Mouse (Mus musculus) left cerebral cortex, postnatal 4 days (tissue): ENCODE results near the gene Prr15. TPM values are rescaled to one million over a fixed set of nuclear protein-coding genes. Genes with fewer than 3 reads are reported as not detected.

ENCODE experiments used
- DNase-seq: peaks from one replicate; pipeline ENCODE4 v3.0.0-alpha.2; 2022
- intact Hi-C: fragments of 180-260 bp; cut with DNase I; formaldehyde crosslinking; loops from one replicate; pipeline ENCODE4 v1.15.1; 2025
- total RNA-seq, 2 experiments: library from RNA; stranded (reverse); gene quantifications; 2 replicates each; pipeline ENCODE4 v1.2.3; 2021

The Prr15 gene
- 1 to 10 TPM; 2.6 to 2.9 TPM for total RNA-seq

DNA sequence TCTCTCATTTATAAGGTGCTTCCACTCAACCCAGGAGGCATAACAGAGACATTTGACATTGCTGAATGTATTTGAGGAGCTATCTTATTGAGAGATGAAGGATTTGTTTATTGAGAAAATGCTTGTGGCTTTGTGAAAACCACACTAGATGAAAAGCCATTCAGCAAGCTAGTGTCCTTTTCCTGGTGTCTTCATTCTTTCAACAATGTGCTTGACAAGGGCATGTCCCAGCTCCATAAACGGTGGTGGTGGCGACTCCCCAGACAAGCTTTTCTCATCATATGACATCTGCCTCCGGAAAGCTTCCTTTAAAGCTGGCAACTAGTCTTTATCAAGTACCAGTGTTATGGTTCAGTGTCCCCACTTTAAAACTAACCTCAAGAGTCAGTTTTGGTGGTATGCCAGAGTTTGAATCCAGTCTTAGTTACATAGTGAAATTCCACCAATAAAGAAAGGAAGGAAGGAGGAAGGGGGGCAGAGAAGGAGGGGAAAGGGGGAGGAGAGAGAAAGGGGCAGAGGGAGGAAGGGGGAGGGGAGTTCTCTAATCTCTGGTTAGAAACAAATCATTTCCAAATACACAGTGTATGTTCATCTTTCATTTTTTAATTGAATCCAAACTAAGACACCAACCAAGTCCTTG is at the start of gene Prr15:
Gene Prr15, plus strand, starts transcription at position 590 of the 640 bp plus-strand sequence.
- intact Hi-C loops = no loop called here
- DNase-seq = no peak

DNA sequence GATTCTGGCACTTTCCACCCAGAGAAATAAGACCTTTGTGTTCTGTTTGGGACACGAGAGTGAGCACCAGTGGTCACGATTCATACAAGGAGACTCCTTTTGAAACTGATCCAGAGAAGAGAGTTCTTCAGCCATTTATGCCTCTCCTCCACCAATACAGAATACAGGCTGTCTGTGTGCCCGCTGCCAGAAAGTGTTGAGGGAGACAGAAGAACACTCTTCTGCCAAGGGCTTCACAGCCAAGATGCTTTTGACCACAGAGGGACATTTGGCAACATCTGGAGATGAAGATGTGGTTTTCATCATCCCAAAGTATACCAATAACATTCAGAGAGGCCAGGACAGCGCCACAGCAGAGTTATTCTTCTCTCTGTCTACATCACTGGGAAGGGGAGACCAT is 48.4 kb upstream of the Prr15 start:
- DNase-seq = no peak
- intact Hi-C loops = no loop called here

DNA sequence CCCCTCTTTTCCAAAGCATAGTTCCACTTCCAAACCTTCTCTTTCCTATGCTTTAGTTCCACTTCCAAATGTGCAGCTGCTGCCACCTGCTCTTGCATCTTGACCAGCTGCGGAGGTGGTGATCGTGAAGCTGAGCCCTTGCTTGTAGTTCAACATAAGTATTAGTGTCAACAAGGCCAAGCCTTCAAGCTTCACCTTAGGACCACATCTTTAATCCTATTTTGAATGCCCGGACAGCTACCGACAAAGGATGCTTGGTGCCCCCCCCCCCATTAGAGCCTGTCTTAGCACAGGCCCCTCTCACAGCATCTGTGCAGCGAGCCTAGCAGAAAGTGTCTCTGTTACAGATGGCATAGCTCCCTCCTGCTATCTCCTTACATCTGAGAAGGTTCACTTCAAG is 47.8 kb upstream of the Prr15 start:
- intact Hi-C loops = no loop called here

DNA sequence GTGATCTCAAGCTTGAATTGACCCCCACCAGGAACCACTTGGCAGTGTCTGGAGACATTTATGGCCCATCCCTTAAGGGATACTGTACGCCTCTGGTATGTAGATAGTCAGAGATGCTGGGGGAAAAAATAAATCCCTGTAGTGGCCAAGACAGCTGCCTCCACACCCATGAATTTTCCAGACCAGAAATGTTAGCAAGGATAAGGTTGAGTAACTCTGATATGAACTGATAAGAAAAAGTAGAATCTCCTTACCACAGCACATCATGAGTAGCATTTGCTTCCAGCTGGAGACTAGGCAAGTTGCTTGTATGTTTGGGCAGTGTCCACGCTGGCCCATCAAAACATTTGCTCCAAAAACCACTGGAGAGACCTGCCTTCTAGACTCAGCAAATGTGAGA is 47.0 kb upstream of the Prr15 start:
- intact Hi-C loops = no loop called here
- DNase-seq = no peak

More for the DNA sequence above, 47.8 kb upstream of the Prr15 start:
- DNase-seq = no peak

DNA sequence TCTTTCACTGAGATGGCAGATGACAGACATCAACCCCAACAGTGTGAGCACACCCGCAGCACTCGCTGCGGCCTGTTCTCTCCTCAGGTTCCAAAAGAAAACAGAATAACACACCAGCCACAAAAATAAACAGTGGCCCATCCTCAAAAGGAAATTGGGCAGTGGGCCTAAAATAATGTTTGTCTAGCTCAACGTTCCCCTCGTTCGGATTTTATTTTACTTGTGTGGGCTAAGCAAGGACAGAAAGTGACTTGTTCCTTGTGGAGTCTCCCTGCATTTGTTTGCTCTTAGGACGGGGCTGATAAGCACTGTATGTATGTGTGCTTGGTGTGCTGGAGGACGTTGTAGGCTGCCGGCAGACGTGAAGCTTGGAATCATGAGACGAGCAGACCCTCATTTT is 46.2 kb upstream of the Prr15 start:
- intact Hi-C loops = no loop called here
- no peak for DNase-seq

DNA sequence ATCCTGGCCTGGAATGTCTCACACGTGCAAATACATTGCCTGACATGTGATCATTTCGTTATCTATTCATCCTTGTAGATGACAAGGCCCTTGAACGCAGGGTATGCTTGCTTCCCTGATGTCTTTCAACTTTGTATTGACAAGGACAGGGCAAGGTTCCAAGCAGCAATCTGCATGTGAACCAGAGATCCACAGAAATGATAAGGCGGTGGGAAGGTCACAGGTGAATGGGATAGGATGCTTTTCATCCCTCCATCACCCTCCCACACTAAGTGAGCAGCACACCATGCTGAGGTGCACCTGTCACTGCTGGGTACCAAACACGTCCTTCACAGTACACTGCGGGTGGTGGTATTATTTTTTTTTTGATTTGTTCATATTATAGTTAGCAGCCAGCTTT is 45.4 kb upstream of the Prr15 start:
- intact Hi-C loops = no loop called here
- DNase-seq = no peak

DNA sequence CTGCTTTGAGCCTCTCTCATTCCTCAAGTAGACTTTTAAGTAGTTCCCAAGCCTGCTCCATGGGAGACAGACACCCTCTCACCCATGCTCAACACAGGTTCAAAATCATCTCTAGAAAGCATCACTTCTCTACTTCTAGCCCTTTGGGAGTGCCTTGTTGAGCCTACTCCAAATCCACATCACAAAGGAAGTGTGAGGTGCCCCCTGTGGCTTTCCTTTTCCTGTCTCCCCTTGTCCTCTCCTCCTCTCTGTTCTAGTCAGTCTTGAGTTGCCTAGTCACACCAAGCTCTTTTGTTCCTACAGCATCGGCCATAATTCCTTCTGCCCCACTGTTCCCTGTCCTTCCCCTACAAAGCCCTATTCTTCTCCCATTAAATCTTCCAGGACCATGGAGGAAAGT is 42.3 kb upstream of the Prr15 start:
- intact Hi-C loops = no loop called here
- DNase-seq = no peak

DNA sequence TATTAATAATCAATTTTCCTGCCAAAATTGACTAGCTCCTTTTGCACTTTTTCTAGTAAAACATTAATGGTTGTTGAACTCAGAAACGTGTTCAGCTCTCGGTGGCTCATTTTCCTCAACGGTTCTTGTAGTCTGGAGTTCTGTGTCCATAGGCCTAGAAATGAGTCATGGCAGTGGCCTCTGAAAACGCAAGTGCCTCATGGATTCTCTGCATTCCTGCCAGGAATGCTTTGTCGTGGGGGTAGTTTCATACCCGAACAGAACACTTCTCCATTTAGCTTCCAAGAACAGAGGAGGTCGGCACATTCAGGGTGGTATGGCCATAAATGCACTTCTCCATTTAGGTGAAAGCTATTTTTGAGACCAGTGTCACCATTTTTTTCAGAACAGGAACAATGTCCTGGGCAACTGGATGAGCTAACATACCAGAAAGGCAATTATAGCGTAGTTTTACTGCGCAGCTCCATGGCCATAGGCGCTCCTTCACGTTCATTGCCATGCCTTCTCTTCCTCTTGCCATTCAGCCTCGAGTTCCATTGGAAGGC is 41.4 kb upstream of the Prr15 start:
- intact Hi-C loops = no loop called here
- no peak for DNase-seq

DNA sequence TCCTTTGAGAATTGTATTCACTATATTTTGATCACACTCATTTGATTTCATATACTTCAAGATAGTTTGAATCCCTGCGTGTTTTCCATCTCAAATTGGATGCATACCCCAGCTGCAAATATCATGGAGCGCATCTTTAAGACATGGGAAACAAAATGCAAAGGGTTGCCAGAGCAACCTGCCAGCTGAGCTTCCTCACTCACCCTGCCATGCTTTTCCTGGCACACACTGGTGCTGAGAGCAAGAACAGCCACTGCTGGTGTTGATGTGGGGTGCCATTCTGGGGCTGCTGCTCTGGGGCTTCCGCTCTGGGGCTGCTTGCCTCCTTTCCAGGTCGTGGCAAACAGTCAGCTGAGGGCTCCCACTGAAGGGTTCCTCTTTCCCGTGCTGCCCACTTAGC is 38.8 kb upstream of the Prr15 start:
- intact Hi-C loops = no loop called here
- no peak for DNase-seq

DNA sequence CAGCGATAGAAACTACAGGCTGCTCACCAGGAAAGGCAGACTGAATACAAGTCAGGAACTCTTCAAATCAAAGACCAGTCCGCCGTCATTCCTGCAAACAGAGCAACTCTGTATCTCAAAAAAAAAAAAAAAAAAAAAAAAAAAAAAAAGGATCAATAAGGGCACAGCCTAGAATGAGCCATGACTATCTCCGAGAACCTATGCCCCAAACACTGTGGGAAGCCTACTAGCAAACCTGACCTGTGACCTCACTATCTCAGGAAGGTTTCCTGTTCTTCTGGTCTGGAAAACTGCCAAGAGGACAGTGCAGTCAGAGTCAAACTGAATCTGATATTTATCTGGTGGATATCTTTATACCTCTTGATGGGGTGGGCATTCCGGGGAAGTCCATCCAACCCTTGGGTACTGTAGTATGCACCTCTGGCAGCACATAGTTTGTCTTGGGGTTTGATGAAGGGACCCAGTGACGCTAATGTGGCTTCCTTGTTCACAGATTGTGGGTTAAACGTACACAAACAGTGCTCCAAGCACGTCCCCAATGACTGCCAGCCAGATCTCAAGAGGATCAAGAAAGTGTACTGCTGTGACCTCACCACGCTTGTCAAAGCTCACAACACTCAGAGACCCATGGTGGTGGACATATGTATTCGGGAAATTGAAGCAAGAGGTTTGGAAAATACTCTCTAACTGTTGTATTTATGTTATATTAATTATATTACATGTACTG is 35.7 kb upstream of the Prr15 start:
- intact Hi-C loops = no loop called here
- DNase-seq = no peak

DNA sequence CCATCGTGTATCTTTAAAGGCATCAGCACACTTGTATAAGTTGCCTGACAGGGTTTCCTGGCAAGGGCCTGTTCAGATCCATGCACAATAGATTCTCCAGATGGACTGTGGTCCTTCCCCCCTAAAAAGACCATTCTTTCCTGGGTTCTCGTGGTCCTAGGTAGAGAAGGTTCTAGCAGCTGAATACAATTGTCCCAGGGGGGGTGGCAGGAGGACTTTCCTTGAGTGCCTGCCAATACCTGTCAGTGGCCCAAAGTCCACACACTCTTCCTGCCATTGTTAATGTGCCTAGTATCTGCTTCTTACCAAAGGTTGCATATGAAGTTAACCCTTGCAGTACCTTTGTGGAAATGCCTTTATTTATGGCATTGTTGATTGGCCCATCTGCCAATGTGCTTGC is 28.4 kb upstream of the Prr15 start:
- DNase-seq = no peak
- intact Hi-C loops = no loop called here

DNA sequence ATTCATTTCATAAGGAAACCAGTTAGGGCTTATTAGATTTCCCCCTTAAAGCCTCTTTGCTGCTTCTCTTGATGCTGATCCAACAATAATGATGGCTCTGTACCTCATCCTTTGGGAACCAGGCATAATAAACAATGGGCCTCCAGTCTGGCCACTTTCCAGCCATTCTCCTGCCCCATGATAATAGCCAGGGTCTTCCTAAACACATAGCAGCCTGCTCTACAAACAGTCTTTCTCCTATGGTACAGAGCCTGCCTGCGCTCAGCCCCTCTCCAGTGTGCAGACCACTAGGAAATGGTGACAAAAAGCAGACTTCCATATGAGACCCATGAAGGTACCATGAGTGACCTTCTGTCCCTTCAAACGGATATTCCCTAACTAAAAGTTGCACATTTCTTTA is 26.2 kb upstream of the Prr15 start:
- no peak for DNase-seq
- intact Hi-C loops = no loop called here

DNA sequence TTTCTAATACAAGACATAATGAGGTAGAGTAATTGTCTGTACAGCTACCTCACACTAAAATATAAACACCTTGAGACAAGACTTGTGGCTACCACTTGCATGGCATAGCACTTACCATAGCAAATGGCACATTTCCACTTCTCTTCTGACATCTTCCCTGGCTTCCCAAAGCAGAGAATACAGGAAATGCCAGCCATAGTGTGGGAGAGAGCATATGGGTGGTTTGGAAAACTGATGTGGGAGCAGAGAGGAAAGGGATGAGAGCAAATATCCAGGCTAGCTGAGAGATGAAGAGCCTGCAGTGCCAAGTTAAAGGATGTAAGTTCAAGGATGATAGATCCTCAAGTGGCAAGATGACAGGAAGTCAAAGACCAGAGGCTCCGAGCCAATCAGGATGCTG is 19.9 kb upstream of the Prr15 start:
- intact Hi-C loops = no loop called here
- no peak for DNase-seq

DNA sequence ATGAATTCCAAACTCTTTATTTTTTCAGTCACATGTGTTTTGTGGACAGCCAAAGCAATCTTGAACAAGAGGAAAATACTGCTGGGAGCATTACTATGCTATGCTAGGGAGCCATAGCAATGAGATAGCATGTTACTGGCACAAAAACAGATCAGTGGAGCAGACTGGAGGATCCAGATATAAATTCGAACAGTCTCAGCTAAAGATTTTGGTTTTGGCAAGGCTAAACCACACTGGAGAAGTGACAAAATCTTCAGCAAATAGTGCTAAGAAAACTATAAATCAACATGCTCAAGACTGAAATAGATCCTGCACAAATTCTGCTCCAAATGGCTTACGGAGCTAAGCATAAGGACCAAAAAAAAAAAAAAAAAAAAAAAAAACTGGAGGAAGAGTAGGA is 12.6 kb upstream of the Prr15 start:
- intact Hi-C loops = no loop called here
- no peak for DNase-seq

DNA sequence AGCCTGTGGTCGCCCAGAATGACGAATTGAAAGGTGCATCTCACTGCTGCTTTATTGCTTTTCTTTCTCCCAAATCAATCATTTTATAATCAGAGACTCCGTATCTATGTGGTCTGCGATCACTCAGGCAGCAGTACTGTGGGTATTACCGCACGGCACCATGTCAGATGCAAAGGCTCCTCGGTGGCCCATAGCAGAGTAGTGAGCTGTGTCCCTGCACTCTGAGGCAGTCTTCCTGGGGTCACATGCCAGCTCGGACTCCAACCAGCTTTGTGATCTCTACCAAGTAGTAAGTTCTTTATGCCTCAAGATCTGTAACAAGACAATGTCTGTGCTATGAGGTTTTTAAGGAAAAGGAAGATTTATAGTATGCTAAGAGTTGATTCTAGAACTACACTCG is 7.0 kb upstream of the Prr15 start:
- intact Hi-C loops = no loop called here
- DNase-seq = no peak

DNA sequence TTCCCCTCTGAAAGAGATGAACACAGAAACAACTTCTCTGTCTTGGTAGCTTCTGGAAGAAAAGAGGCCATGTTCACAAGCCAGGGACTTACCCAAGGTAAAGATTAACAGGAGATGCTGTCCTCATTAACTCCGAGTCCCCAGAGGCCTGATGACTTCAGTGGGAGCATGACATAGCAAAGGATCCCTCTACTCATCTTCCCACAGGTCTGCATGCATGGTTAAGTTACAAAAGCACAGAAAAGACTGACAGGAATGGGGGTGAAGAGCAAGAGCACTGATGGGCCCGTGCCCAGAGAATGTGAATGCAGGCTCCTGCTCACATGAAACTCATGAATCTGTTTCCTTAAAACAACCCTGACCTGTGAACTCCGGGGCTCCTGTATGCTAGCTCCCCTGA is 6.4 kb upstream of the Prr15 start:
- intact Hi-C loops = no loop called here
- no peak for DNase-seq

DNA sequence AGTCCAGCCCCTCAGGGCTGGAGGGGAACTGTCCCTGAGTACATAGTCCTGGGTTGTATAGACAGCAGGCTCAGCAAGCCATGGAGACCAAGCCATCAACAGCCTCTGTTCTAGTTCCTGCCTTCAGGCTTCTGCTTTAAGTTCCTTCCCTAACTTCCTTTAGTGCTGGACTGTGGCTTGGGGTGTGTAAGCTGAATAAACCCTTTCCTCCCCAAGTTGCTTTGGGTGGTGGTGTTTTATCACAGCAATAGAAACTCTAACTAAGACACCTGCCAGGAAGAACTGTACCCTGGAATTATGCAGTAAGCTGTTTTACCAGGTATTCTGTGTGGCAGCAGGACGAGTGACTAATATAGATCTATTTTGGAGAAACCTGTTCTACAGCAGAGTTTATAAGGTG is 5.4 kb upstream of the Prr15 start:
- intact Hi-C loops = no loop called here
- no peak for DNase-seq

DNA sequence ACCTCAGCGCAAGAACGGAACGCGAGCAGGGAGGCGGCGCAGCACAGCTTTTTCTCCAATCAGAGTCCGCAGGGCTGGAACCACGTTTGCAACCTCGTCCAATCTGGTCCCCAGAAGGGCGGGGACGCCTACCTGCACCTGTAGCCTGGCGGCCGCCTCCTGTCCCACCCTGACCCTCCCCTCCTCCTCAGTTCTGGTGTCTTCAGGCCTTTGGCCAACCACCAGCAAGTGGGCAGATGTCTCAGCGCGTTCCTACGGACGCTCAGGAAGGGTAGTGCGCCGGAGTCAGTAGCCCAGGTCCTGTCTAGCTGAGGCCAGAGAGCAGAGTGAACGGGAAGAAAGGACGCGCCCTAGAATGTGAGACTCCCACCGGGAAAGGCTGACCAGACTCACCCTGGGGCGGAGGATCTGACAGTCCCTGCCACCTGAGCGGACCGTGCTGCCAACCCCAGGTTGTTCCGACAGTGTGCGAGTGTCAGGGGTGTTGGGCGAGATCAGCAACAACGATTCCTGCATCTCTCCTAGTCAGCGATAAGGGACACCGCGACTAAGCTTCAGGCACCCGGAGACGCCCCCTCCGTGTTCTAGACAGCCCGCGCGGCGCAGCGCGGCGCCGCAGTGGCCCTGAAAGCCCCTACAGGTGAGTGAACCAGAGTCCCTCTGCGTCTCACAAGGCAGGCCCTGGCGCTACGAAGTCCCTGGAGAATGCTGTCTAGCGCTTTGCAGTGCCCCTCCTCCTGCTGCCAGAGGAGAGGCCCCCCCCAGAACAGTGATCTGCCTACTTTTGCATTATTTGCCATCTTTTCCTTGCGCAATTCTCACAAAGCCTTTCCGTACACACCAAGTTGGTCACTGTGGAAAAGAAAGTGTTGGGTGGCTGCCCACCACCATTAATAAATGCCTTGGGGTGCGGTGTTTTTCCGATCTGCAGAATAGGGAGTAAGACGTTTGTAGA is 1.3 kb downstream of the Prr15 start:
- intact Hi-C loops = no loop called here

DNA sequence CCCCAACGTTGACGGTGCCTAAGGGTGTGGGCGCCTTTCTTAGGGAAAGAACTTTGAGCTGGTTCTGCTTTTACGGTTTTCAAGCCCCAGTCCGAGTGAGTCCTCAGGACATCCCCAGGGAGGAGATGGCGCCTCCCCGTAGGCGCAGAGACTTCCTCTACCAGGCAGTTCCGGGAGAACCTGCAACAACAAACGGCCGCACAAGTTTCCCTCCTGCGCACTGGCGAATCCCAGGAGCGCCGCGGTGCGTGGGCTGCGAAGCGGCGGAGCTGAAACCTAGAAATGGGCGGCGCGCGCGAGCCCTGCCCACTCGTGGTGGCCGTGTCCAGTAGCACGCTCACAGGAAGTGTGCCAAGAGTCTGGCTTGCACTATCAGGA is 2.0 kb downstream of the Prr15 start:
- peak; percentile 43 for DNase-seq
- intact Hi-C loops = no loop called here

More for the DNA sequence above, 1.3 kb downstream of the Prr15 start:
- peak; percentile 35 for DNase-seq

DNA sequence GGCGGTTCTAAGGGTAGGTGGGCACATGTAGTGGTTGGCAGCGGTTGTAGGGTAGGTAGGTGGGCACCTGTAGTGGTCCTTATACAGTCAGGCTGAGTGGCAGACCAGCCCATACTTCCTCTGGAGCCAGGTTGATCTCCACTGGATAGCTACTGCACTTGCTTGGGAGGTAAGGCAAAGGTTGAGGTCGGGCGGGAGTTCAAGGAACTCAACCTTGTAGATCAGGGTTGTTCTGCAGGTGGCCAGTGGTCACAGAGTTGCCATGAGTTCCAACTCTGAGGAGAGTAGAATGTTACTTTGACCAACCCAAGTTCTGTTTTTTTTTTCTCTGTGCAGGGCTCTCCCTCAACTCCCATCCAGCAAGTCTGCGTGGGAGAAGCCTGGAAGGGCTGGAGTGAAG is 3.1 kb downstream of the Prr15 start:
- no peak for DNase-seq
- intact Hi-C loops = no loop called here

DNA sequence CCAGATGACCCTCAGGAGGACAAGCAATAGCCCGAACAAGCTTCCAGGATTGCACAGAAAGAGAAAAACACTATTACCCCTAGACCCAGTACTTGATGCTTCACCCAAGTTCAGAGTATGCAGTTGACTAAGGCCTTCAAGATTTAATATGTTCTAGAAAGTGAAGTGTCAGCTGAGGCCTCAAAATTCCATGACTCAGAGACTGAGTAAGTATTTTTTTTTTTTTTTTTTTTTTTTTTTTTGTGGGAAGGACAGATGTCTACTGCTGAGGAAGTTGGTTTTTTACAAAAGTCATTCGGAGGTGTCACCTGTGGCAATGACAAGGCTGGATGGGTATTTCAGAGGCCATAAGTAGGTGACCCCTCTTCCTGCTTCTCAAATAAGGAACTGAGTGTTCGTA is 4.0 kb downstream of the Prr15 start:
- intact Hi-C loops = no loop called here

More for the DNA sequence above, 4.0 kb downstream of the Prr15 start:
- no peak for DNase-seq
